Mouse (Mus musculus) splenic B cell, adult 2 months (primary cell): ENCODE measurements around the gene Zfp12.
"Not testable (repeated sequence)": the region's sequence is repeated elsewhere in the genome, so short reads cannot be mapped to it uniquely, and the experiment has no call there.

Experiments used
- DNase-seq: peaks from one replicate; pipeline ENCODE4 v3.0.0-alpha.2; 2011; ENCODE audit warnings: low read depth, low spot score
- H3K27me3 ChIP-seq: 2 replicates; pipeline ENCODE4 v1.6.1; 2012; ENCODE audit warnings: mild to moderate bottlenecking, low read length, moderate library complexity, mixed read lengths; ENCODE audit not compliant: control insufficient read depth, poor library complexity, insufficient read depth, severe bottlenecking
- H3K36me3 ChIP-seq: 2 replicates; pipeline ENCODE4 v1.6.1; 2012; ENCODE audit warnings: mild to moderate bottlenecking, low read length, moderate library complexity, mixed read lengths; ENCODE audit not compliant: control insufficient read depth, poor library complexity, insufficient read depth, severe bottlenecking

Gene Zfp12

DNA sequence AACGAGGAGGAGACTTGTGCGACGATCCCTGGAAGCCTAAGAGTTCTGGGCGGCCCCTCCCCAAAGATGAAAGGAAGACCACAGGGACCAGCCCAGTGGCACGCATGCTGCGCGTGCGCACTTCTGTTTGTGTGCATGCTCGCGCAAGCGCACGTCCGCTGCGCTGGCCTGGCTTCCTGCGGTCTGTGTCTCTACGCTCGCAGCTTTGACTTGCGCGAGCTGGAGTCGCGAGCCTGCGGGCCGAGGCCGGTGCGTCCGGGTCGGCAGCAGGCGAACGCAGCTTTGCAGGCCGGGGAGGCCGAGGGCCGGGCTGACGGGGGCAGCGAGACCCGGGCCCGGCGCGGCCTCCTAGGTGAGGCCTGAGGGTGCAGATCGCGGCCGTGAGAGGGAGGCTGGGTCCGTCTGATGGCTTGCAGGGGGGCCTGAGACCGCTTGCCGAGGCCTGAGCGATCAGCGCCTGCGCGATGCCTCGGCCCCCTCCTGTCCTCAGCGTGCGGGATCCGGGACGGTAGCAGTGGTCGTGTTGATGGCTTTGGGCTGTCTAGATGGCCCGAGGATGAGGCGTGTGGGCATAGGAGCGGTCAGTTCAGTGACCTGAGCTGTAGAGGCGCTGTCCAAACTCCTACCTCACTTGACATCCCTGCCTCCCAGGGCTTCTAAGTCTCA lies at the start of gene Zfp12:
Gene Zfp12 (plus strand): TSS at position 136 of the 666 bp plus-strand sequence.
- Histone ChIP-seq H3K36me3 (peaks cover 2% of the 10 kb centered on the region), H3K27me3 (no peaks in the 10 kb centered on the region)
- DNase-seq, result peak; percentile 93

DNA sequence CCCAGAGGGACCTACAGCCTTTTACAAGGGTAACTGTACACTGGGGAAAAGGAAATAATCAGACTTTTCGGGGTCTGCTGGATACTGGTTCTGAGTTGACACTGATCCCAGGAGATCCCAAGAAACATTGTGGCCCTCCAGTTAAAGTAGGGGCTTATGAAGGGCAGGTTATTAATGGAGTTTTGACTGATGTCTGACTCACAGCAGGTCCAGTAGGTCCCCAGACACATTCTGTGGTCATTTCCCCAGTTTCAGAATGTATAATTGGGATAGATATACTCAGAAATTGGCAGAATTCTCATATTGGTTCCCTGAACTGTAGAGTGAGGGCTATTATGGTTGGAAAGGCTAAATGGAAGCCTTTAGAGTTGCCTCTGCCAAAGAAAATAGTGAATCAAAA lies 46.9 kb upstream of the Zfp12 start:
- H3K27me3 ChIP-seq, DNase-seq, H3K36me3 ChIP-seq: not testable (repeated sequence)

DNA sequence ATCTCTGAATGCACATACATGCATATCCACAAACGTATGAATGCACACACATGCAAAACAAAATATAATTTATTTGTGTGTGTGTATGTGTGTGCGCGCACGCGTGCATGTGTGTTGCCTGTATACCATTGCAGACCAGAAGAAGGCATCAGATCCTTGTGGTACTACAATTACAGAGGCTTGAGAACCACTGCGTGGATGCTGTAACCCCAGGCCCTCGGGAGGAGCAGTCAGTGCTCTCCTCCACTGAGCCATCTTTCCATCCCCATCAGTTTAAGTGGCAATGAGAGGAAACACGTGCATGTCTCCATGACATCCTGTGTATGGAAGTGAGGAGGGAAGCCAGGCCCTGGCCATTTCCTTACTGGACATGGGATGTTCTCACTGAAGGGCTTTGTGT lies 42.2 kb upstream of the Zfp12 start:
- H3K36me3 ChIP-seq, result no peaks in the 10 kb centered on the region
- no peak for DNase-seq
- no peaks in the 10 kb centered on the region for H3K27me3 ChIP-seq

DNA sequence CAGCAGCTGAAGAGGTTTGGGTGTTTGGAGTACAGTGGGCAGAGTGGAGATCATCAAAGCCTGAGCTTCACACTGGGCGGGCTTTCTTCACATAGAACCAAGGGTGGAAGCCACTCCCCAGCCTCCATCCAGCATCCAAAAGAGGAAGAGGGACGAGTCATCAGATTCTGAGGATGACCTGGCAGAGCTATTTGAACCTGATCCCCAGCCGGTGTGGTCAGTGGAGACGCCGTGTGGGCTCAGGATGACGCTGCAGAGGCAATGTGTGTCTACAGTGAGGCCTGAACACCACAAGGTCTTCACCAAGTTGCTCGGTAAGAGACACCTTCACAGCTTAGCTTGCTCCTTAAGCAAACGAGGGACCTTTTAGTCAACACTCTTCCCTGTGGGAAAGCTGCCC lies 40.2 kb upstream of the Zfp12 start:
- DNase-seq, H3K27me3 ChIP-seq, H3K36me3 ChIP-seq: not testable (repeated sequence)

DNA sequence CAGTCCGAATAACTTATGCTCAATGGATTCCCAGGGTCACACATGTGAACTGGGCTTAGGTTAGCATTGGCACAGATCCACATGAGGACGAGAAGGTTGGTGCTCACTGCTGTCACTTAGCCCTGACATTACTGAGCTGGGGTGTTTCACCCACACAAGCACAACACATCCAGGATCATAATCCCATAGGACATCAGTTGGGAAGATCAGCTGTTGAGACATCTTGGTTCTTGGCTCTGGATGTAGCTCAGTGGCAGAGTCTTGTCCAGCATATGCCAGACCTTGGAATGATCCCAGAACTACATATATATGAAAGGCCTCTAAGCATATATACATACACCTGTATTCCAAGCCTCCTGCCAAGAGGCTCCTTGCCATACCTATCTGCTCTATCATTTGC lies 39.8 kb upstream of the Zfp12 start:
- no peak for DNase-seq
- Histone ChIP-seq H3K27me3 (no peaks in the 10 kb centered on the region), H3K36me3 (no peaks in the 10 kb centered on the region)

DNA sequence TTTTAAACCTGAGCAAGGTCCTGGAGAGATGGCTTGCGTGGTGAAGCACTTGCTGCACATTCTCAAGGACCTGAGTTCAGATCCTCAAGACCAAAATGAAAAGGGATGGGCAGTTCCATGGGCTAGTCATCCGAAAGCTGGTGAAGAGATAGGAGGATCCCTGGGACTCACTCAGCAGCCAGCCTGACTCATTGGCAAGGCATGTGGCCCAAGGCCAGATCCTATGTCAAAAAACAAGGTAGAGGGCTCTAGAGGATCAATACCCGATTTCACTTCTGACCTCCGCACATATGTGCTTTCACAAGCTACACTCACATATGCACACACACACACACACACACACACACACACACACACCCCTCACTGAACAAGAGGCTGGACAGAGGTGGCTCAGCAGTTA lies 38.5 kb upstream of the Zfp12 start:
- H3K36me3 ChIP-seq, result no peaks in the 10 kb centered on the region
- no peaks in the 10 kb centered on the region for H3K27me3 ChIP-seq
- DNase-seq, result no peak

DNA sequence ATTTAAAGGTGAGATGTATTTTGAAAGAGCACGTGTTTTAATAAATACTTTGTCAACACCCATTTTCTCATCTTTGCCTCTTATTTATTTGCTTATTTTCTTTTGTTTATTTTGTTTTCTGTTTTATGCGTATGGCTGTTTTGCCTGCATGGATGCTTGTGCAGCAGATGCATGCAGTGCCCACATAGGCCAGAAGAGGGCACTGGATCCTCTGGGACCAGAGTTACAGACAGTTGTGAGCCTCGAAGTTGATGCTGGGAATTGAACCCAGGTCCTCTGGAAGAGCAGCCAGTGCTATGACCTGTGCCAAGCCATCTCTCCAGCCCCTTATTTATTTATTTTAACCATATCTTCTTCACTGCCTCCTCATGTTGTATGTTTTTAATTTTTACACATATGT lies 29.9 kb upstream of the Zfp12 start:
- DNase-seq, result no peak
- no peaks in the 10 kb centered on the region for H3K27me3 ChIP-seq
- no peaks in the 10 kb centered on the region for H3K36me3 ChIP-seq

DNA sequence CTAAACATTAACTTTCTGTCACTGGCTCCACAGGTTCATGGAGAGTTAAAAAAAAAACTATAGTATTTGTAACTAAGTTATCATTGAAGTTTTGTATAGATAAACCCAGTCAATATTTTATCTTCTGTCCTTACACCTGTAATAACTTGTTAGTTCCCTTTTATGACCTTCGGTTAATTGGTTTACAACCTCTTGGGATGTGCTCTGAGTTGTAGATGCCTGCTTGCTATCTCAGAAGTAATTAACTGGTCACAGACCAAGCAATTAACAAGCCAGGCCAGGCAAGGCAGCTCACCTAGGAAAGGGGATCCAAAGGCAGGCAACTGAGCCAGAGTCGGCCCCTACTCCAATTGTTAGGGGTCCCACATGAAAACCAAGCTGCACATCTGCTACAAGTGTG lies 21.1 kb upstream of the Zfp12 start:
- no peaks in the 10 kb centered on the region; the same call in 1 of the 2 replicates for H3K27me3 ChIP-seq
- no peaks in the 10 kb centered on the region for H3K36me3 ChIP-seq
- DNase-seq, result no peak

DNA sequence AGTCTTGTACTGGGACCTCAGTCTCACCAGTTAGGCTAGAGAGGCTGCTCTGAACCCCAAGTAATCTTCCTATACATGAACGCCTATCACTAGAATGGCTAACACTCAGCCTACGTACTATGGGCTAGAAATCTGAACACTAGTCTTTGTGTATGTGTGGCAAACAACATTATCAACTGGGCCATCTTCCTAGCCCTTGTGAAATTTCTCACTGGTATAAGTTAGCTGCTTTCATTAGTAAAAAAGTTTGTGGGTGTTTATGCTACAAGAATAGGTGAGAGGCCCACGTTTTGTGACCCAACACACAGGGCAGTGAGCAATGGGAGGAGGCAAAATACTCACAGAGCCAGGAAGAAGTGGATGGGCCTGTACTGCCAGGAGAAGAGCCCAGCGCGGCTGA lies 14.0 kb upstream of the Zfp12 start:
- no peaks in the 10 kb centered on the region for H3K27me3 ChIP-seq
- no peak for DNase-seq
- H3K36me3 ChIP-seq, result no peaks in the 10 kb centered on the region

DNA sequence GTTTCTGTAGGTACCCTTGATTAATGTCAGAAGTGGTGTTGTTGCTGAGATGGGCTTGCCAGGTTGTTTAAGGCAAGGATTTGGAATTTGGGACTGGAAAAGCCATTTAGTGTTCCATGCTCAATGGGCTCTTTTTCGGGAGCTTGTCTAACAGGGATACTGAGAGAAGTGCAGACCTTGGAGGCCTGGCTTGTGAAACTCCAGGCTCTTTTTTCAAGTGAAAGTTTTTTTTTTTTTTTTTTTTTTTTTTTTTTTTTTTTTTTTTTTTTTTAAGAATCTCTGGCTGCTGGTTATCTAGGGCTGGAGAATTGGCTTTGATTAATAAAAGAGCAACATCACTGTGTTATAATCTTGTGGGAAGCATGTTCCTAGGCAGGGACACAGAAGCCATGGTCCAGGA lies 12.7 kb upstream of the Zfp12 start:
- no peaks in the 10 kb centered on the region for H3K27me3 ChIP-seq
- no peaks in the 10 kb centered on the region for H3K36me3 ChIP-seq
- no peak for DNase-seq

DNA sequence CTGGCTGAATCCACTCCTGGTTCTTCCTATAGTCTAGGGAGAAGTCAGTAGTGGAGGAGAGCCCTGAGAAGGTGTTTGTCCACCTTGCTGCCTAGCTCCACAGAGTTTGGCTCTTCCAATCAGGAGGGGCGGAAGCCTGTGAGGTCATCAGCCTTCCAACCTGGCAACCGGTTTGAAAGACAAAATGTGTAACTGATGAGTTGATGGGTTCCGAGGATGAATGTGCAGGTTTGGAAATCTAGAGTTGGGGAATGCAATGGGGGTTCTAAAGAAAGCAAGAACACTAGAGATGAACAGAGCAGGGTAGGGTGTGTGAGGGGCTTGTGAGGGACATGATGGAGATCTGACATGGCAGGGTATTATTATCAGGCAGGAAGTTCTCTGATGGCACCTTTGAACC lies 8.2 kb upstream of the Zfp12 start, which contains the start of gene Spdye4a:
Gene Spdye4a (minus strand): TSS at position 101 of the 400 bp plus-strand sequence.
- H3K36me3 ChIP-seq, result no peaks in the 10 kb centered on the region
- DNase-seq, result no peak
- no peaks in the 10 kb centered on the region for H3K27me3 ChIP-seq

DNA sequence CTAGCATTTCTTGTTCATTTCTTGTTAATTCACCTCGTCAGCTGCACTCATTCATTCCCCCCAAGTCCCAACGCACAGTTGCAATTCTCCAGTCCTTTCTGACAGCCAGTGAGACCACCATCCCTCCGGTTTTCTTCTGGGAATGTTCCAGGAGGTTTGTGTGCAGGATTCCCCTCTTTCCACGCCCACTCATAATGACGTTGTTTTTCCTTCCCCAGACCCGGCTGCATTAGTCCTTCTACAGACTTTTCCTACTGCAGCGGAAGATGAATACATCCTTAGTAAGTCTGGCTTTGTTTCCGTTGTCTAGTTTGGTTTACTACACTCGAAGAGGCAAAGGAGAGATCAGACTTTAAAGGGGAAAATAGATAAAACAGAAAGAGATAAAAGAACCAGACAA lies 1.1 kb downstream of the Zfp12 start:
- no peak for DNase-seq
- Histone ChIP-seq H3K36me3 (peaks cover 4% of the 10 kb centered on the region), H3K27me3 (no peaks in the 10 kb centered on the region)

DNA sequence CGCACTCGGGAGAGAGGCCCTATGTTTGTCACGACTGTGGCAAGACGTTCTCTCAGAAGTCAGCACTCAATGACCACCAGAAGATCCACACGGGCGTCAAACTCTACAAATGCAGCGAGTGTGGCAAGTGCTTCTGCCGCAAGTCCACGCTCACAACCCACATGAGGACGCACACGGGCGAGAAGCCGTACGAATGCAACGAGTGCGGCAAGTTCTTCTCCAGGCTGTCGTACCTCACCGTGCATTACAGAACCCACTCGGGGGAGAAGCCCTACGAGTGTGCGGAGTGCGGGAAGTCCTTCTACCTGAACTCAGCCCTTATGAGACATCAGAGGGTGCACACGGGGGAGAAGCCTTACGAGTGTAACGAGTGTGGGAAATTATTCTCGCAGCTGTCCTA lies 10.0 kb downstream of the Zfp12 start:
- Histone ChIP-seq H3K27me3 (no peaks in the 10 kb centered on the region), H3K36me3 (peaks cover 17% of the 10 kb centered on the region)
- DNase-seq, result no peak

DNA sequence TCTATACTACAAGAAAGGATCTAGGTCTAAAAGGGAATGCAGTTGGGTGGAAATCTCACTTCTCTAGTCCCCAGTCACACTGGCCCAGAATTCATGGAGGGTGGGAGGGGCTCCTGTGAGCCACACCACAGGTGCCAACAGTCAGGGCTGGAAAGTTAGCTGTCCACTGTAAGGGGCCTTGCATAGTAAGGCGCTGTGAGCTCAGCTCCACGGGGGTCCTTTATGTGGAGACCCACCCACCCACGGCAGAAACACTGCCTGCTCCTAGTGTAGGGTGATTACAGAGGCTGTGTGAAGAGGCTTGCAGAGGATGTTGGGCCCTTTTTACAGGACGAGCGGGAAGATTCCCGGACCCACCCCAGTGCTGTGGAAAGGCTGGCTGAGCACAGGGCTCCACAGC lies 17.1 kb downstream of the Zfp12 start:
- Histone ChIP-seq H3K36me3 (peaks cover 4% of the 10 kb centered on the region; the same call in 1 of the 2 replicates), H3K27me3 (0 out of 2 replicates have a peak, but pooled peaks cover 3% of the 10 kb centered on the region)
- DNase-seq, result no peak

DNA sequence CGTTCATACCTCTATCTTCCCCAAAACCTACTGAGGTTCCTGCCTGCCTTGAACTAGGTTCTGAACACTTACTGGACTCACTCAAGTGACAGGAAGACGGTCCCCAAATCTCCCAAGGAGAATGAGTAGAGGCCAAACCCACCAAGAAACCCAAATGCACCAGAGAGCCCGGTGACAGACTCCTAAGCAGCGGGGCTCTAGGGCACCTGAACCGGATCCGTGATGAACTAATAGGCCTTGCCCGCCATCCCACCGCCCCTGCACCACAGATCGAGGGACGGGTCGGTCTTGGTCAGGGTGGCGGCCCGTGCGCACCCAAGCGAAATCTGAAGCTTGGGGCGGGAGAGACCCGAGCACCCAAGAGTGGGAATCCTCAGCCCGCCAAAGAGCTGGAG lies 17.8 kb downstream of the Zfp12 start:
- no peak for DNase-seq
- H3K36me3 ChIP-seq, result peaks cover 2% of the 10 kb centered on the region; the same call in 1 of the 2 replicates
- 0 out of 2 replicates have a peak, but pooled peaks cover 3% of the 10 kb centered on the region for H3K27me3 ChIP-seq
